Mouse (Mus musculus) bone marrow, adult 2 months (tissue): ENCODE measurements at regions not wholly inside any gene's neighbourhood (a gene's known extent, or its start where the extent isn't known, plus 50 kb on each side); places are given as distances from the start of the nearest gene placed in this dataset.
A peak's percentile ranks its signal among the peaks of the same experiment; 100 is the strongest.
"Not testable (repeated sequence)": the region's sequence is repeated elsewhere in the genome, so short reads cannot be mapped to it uniquely, and the experiment has no call there.

Source experiments
- H3K27ac ChIP-seq: fragments of 200-500 bp; 2 replicates; pipeline ENCODE4 v1.5.1; 2012; ENCODE audit warnings: low read depth, mild to moderate bottlenecking, control low read depth, inconsistent platforms, low read length; ENCODE audit not compliant: control insufficient read depth, poor library complexity, insufficient read depth
- H3K4me1 ChIP-seq: fragments of 200-500 bp; 2 replicates; pipeline ENCODE4 v1.6.1; 2011; ENCODE audit warnings: low read length; ENCODE audit not compliant: control insufficient read depth, insufficient read depth
- H3K4me3 ChIP-seq: fragments of 200-500 bp; replicated peaks from 2 replicates; pipeline ENCODE3; 2011; ENCODE audit warnings: mild to moderate bottlenecking, low read depth, low read length, control low read depth; ENCODE audit not compliant: control insufficient read depth
- CTCF ChIP-seq: fragments of 200-500 bp; IDR thresholded peaks from 2 replicates; pipeline ENCODE4 v1.5.1; 2011; ENCODE audit warnings: low read length, control low read depth; ENCODE audit not compliant: control insufficient read depth, insufficient read depth
- POLR2A ChIP-seq: fragments of 200-500 bp; IDR thresholded peaks from 2 replicates; pipeline ENCODE4 v1.6.1; 2011; ENCODE audit warnings: low read depth, mild to moderate bottlenecking, control low read depth, low read length, borderline replicate concordance; ENCODE audit not compliant: control insufficient read depth
- WGBS: fragments of 180-500 bp; shearing (Covaris S2); methylation state at CpG from one replicate; pipeline ENCODE4 v1.1.7; 2018; 5-methylcytosine and 5-hydroxymethylcytosine counted together

DNA sequence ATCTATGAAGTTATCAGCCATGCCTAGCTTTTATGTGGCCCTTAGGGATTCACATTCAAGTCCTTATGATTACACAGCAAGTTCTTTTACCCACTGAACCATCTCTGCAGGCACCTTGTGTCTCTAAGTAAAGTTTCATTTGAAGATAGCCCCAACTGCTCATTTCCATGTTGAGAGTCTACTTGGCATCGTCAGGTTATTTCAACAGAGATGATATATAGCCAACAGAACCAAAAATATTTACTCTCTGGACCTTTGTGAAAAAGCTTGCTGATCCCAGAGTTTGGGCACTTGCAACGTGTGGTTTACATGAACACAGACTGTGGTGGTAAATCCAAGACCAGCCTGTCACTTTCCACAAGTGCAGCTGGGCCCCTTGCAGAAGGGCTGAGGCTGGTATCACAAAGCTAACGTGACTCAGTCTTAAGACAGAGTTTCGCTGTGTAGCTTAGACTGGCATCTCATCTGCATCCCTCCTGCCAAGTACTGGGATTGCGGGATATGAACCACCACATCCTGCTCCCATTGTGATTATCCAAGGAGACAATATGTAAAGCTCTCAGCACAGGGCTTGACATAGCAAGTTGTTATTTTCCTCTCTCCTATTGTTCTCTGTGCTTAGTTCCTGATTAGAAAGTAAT lies 105.0 kb upstream of the Lnx1 start:
- Histone ChIP-seq H3K4me3 (no peak overlapping the region), H3K4me1 (no peaks in the 10 kb centered on the region), H3K27ac (no peak overlapping the region)
- no peak for TF ChIP-seq POLR2A
- TF ChIP-seq CTCF: no peak
- WGBS: 71% methylated on average over 5 of the region's 5 CpGs

DNA sequence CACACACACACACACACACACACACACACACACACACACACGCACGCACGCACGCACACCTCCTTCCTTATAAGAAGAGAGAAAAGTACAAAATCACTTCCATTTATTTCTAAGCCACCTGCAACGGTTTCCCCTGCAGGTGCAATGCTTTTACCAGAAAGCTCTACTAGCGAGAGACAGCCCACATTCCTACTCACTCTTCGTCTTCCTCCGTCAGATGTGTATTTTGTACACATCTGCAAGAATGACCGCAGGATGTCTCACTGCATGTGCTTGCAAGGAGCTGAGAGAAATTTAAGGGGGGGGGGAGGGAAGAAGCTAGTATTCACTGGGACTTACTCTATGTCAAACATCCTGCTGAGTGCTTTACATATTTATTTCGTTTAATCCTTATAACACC lies 99.2 kb upstream of the Lnx1 start:
- 71% methylated on average over 10 of the region's 10 CpGs for WGBS
- TF ChIP-seq CTCF (no peak), POLR2A (no peak)
- Histone ChIP-seq H3K4me3 (no peak overlapping the region), H3K4me1 (no peaks in the 10 kb centered on the region), H3K27ac (no peak overlapping the region)

DNA sequence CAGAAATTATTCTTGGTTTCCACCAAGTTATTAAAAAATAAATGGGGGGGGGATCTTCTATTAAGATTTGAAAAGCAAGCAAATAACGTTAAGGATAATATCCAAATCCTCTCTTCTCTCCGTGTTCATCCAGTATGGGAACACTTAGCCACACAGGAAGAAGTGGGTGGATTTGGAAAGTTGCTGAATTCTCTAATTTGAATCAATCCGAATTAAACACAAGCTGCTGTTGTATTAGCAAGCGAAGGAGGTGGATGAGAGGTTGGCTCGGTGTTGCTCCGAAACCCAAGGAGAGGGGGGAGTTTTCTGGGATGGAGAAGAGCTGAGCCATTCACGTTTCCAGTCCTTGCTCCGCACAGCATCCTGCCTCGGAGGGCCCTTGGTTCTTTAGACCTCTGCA lies 97.6 kb upstream of the Lnx1 start:
- TF ChIP-seq CTCF (no peak), POLR2A (no peak)
- WGBS: 80% methylated on average over 9 of the region's 9 CpGs

DNA sequence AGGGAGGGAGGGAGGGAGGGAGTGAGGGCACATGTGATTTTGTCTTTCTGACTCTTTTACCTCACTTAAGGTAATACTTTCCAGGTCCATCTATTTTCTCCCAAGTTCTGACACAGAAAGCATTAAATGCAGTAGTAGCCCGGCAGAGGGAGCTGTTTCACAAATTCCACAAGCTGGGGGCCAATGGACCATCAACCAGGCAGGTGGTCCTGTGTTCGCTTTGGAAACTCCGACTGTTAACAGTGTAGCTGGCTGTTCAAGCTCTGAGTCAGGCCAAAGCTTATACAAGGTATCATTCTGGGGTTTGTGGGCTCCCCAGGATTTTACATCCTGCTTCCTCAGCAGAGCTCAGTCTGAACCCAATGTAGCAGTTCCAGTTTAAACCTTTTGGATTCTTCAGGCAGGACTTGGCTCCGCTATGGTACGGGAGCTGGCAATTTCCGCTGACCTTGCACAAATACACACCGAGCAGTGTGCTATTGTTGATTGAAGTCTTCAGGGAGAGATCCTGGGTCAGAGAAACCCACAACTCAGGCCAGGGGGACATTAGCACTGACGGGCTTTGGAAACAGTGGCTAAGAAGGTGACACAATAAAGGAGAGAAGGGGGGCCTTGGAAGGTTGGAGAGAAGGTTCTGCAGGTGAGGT lies 93.8 kb upstream of the Lnx1 start:
- no peaks in the 10 kb centered on the region for H3K4me1 ChIP-seq
- TF ChIP-seq POLR2A (no peak), CTCF (peak; percentile 35)
- H3K4me3 ChIP-seq: no peak overlapping the region
- WGBS: 58% methylated on average over 8 of the region's 8 CpGs
- H3K27ac ChIP-seq: no peak overlapping the region

More for the DNA sequence above, 97.6 kb upstream of the Lnx1 start:
- Histone ChIP-seq H3K4me3 (no peak overlapping the region), H3K4me1 (no peaks in the 10 kb centered on the region), H3K27ac (no peak overlapping the region)

DNA sequence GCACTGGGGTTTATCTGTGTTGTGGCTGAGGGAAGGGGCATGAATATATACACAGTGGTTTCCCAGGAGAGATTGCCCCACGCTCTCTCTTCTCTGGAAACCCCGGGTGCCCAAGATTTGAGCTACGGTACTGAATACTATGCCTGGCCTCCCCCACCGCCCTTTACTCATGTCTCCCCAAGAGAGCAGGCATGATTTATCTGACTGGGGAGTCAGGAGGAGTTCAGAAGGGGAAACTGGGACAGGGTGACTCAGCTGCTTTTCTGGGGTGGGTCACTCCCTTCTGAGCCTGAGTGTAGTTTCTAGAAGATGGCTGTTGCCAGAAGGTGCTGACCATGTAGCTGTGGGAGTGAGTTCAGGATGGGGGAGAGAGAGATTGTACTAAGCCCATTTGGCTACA lies 92.0 kb upstream of the Lnx1 start:
- TF ChIP-seq POLR2A (no peak), CTCF (no peak)
- H3K4me3 ChIP-seq: no peak overlapping the region
- H3K27ac ChIP-seq: no peak overlapping the region
- H3K4me1 ChIP-seq: no peaks in the 10 kb centered on the region
- 69% methylated on average over 4 of the region's 4 CpGs for WGBS

DNA sequence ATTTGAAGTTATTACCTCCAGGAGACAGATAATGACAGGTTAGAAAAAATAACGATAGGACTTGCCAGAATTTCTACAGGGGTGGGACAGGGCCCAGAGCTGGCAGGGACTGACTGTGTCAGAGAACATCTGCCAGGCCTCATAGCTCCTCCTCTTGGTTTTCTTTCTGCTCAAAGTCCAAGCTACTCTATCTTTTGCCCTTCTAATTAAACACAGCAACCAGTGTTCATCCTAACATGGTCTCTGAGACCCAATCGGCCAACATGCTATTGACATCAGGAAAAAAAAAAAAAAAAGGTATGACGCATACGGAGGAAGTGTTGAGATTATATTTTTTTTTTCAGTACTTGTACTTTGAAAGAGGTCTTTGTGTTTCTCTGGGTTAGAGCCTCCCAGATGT lies 90.7 kb upstream of the Lnx1 start:
- TF ChIP-seq CTCF: no peak
- TF ChIP-seq POLR2A: no peak
- Histone ChIP-seq H3K27ac (no peak overlapping the region), H3K4me1 (no peaks in the 10 kb centered on the region), H3K4me3 (no peak overlapping the region)
- 83% methylated on average over 4 of the region's 4 CpGs for WGBS

DNA sequence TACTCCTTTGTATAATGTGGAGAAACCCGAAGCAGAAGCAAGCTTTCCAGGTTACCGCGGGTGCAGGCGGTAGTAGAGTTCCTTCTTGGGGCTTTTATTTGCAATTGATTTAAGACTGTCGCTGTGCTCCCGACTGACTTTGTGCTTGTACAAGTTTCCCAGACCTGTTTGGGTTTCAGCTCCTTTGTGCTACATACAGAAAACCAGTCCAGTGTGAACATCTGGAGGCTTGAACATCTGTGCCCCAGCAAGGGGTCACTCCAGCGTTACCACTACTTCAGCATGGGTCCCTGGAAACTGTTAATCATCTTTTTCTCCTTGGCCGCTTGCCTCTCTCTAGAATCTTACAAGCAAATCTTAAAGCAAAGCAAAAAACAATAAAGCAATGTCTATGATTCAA lies 90.2 kb upstream of the Lnx1 start:
- Histone ChIP-seq H3K4me3 (no peak overlapping the region), H3K27ac (no peak overlapping the region), H3K4me1 (no peaks in the 10 kb centered on the region)
- TF ChIP-seq POLR2A: no peak
- no peak for TF ChIP-seq CTCF
- 32% methylated on average over 8 of the region's 8 CpGs for WGBS

DNA sequence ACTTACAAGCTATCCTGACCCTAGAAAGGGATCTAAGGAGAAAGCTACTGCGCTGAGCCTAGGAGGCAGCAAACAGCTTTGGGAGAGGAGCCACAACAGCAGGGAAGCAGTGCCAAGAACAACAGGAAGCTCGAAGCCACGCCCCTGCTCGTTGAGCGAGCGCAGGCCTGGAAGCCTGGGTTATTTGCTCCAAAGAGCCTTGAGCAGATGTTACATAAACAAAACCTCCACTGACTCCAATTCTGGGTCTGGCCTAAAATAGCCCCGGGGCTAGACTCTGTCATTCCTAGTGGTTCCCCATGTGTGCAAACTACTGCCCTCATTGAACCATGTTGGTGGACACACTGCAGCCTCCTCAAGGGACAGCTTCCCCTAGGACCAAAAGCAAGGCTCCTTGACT lies 89.6 kb upstream of the Lnx1 start:
- no peak for TF ChIP-seq POLR2A
- TF ChIP-seq CTCF: no peak
- WGBS: 3% methylated on average over 7 of the region's 7 CpGs
- Histone ChIP-seq H3K27ac (no peak overlapping the region; the same call in 1 of the 2 replicates), H3K4me1 (no peaks in the 10 kb centered on the region), H3K4me3 (no peak overlapping the region)

DNA sequence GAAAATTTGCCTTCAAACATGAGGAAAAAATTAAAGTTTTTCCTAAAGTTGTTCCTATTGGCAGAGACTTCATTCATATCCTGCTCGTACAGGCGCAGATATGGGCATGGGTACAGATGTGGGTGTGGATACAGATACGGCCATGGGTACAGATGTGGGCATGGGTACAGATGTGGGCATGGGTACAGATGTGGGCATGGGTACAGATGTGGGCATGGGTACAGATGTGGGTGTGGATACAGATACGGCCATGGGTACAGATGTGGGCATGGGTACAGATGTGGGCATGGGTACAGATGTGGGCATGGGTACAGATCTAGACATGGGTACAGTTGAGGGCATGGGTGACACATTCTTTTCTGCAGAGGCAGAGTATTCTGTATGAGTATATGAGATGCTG lies 87.8 kb upstream of the Lnx1 start:
- WGBS: 89% methylated on average over 4 of the region's 4 CpGs
- not testable (repeated sequence) for H3K27ac ChIP-seq, H3K4me1 ChIP-seq, H3K4me3 ChIP-seq
